Mouse (Mus musculus): ENCODE data around the gene Clps. TPM values are rescaled to one million over a fixed set of nuclear protein-coding genes. Genes with fewer than 3 reads are reported as not detected.

Gene Clps
- polyA plus RNA-seq, 1 experiment = 2.0 TPM

DNA sequence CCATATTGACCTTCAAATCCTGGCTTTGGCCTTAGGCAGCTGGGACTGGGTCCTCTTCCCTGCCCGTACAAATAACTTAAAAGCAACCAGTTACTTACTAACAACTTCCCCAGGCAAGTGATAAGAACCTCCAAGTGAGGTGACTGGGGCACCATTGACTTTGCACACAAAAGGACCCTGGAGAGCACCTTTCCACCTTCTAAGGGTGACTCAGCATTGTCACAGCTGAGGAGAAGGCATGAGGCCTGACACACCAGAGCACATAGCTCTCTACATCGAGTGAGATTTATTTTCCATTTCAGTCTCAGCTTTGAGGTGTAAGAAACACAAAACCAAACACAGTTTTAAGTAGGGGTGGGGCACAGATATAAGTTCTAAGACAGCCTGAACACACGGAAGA is 30.0 kb upstream of the Clps start:
- no peaks in the 10 kb centered on the region for H3K4me1 ChIP-seq (ENCODE audit: control insufficient read depth, insufficient read depth, low read length)
- no peak overlapping the region for H3K4me3 ChIP-seq (ENCODE audit: insufficient read depth, low read depth, low read length)
- 79% methylated on average over 3 of the region's 3 CpGs for WGBS
- no peaks in the 10 kb centered on the region for H3K27me3 ChIP-seq (replicated peaks; ENCODE audit: control insufficient read depth, insufficient read depth, low read length)
- no peak for TF ChIP-seq CTCF (conservative IDR thresholded peaks at IDR 0.05; ENCODE audit: insufficient read depth, insufficient read length, low read depth, low read length)
- no peak overlapping the region for H3K27ac ChIP-seq (ENCODE audit: insufficient read depth, low read depth, low read length)
- peaks cover 3% of the 10 kb centered on the region for H3K36me3 ChIP-seq (ENCODE audit: control insufficient read depth, insufficient read depth, low read length)
- DNase-seq = no peak

GRCm38 (mm10) chr17:28588591-28588990 is 28.0 kb upstream of the Clps start:
- no peak overlapping the region for H3K4me3 ChIP-seq (ENCODE audit: insufficient read depth, low read depth, low read length)
- no peaks in the 10 kb centered on the region for H3K27me3 ChIP-seq (replicated peaks; ENCODE audit: control insufficient read depth, insufficient read depth, low read length)
- H3K4me1 ChIP-seq (ENCODE audit: control insufficient read depth, insufficient read depth, low read length) = no peaks in the 10 kb centered on the region
- peaks cover 3% of the 10 kb centered on the region for H3K36me3 ChIP-seq (ENCODE audit: control insufficient read depth, insufficient read depth, low read length)
- H3K27ac ChIP-seq (ENCODE audit: insufficient read depth, low read depth, low read length) = no peak overlapping the region
- 66% methylated on average over 2 of the region's 2 CpGs for WGBS
- DNase-seq = no peak
- TF ChIP-seq CTCF (conservative IDR thresholded peaks at IDR 0.05; ENCODE audit: insufficient read depth, insufficient read length, low read depth, low read length) (no peak), POLR2A (IDR thresholded peaks at IDR 0.05; ENCODE audit: low read depth, low read length) (no peak)

GRCm38 (mm10) chr17:28586509-28586908 is 25.9 kb upstream of the Clps start:
- WGBS = 70% methylated on average over 3 of the region's 3 CpGs
- no peak for DNase-seq
- Histone ChIP-seq H3K4me3 (ENCODE audit: insufficient read depth, low read depth, low read length) (no peak overlapping the region), H3K27me3 (replicated peaks; ENCODE audit: control insufficient read depth, insufficient read depth, low read length) (no peaks in the 10 kb centered on the region), H3K4me1 (ENCODE audit: control insufficient read depth, insufficient read depth, low read length) (no peaks in the 10 kb centered on the region), H3K36me3 (ENCODE audit: control insufficient read depth, insufficient read depth, low read length) (peaks cover 3% of the 10 kb centered on the region), H3K27ac (ENCODE audit: insufficient read depth, low read depth, low read length) (no peak overlapping the region)
- no peak for TF ChIP-seq POLR2A (IDR thresholded peaks at IDR 0.05; ENCODE audit: low read depth, low read length)
- no peak for TF ChIP-seq CTCF (conservative IDR thresholded peaks at IDR 0.05; ENCODE audit: insufficient read depth, insufficient read length, low read depth, low read length)

DNA sequence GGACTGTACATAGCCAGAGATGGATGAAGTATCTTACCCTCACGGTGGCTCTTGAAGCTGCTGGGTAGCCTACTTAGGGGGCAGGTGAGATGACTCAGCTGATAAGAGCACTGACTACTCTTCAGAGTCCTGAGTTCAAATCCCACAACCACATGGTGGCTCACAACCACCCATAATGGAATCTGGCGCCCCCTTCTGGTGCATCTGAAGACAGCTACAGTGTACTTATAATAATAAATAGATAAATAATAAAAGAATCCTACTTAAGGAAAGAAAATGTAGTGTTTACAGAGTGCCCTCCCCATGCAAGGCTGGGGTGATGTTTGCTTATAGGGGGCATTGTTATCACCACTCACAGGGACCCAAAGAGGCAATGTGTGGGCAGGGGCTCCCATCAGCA is 20.5 kb upstream of the Clps start:
- Histone ChIP-seq H3K27me3 (replicated peaks; ENCODE audit: control insufficient read depth, insufficient read depth, low read length) (no peaks in the 10 kb centered on the region), H3K27ac (ENCODE audit: insufficient read depth, low read depth, low read length) (no peak overlapping the region), H3K4me3 (ENCODE audit: insufficient read depth, low read depth, low read length) (no peak overlapping the region), H3K4me1 (ENCODE audit: control insufficient read depth, insufficient read depth, low read length) (no peaks in the 10 kb centered on the region), H3K36me3 (ENCODE audit: control insufficient read depth, insufficient read depth, low read length) (no peaks in the 10 kb centered on the region)
- TF ChIP-seq CTCF (conservative IDR thresholded peaks at IDR 0.05; ENCODE audit: insufficient read depth, insufficient read length, low read depth, low read length) (no peak), POLR2A (IDR thresholded peaks at IDR 0.05; ENCODE audit: low read depth, low read length) (no peak)
- no peak for DNase-seq
- 69% methylated on average over 2 of the region's 2 CpGs for WGBS

GRCm38 (mm10) chr17:28580396-28580795 is 19.8 kb upstream of the Clps start:
- WGBS = 2% methylated on average over 9 of the region's 9 CpGs
- no peaks in the 10 kb centered on the region for H3K4me1 ChIP-seq (ENCODE audit: control insufficient read depth, insufficient read depth, low read length)
- H3K27ac ChIP-seq (ENCODE audit: insufficient read depth, low read depth, low read length) = no peak overlapping the region
- H3K4me3 ChIP-seq (ENCODE audit: insufficient read depth, low read depth, low read length) = no peak overlapping the region
- peak; percentile 64 for DNase-seq
- TF ChIP-seq CTCF (conservative IDR thresholded peaks at IDR 0.05; ENCODE audit: insufficient read depth, insufficient read length, low read depth, low read length) = no peak
- TF ChIP-seq POLR2A (IDR thresholded peaks at IDR 0.05; ENCODE audit: low read depth, low read length) = no peak
- H3K27me3 ChIP-seq (replicated peaks; ENCODE audit: control insufficient read depth, insufficient read depth, low read length) = no peaks in the 10 kb centered on the region
- H3K36me3 ChIP-seq (ENCODE audit: control insufficient read depth, insufficient read depth, low read length) = no peaks in the 10 kb centered on the region

DNA sequence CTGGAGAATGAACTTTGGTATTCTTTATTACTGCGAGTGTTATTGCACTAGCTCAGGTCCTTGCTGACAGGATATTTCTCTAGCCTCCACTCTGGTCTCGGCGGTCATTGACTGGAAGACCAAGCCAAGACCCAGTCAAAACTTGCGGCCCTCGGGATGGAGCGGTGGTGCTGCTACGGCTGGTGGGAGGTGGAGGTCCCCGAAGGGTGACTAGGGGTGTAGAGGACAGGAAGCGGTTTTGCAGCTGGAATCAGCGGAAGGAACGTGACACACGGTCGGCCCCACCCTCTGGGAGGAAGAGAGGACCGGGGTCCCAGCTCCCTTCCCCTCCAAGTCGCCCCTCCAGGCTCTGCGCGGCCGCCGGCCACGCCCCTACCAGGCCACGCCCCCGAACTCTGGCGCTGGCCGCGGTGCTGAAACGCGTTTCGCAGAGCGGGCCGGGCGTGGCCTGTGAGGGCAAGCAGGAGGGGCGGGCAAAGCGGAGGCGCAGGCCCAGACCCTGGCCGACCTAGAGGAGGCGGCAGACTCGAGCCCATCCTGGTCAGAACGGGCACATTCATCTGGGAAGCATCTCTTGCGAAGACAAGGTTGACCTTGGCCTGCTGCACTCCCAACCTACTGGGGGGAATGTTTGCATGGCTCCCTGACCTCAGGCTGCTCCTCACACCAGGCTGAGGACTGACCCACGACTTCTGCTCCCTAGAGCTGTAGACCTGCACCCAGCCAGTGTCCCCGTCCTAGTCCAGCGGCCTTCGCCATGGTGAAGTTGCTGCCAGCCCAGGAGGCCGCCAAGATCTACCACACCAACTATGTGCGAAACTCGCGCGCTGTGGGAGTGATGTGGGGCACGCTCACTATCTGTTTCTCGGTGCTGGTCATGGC is 14.9 kb upstream of the Clps start, which contains the start of gene Lhfpl5:
Gene Lhfpl5, plus strand, starts transcription at position 398 of the 882 bp plus-strand sequence.
- TF ChIP-seq POLR2A (IDR thresholded peaks at IDR 0.05; ENCODE audit: low read depth, low read length) (no peak), CTCF (conservative IDR thresholded peaks at IDR 0.05; ENCODE audit: insufficient read depth, insufficient read length, low read depth, low read length) (no peak)
- no peaks in the 10 kb centered on the region; the same call in 1 of the 2 replicates for H3K27me3 ChIP-seq (replicated peaks; ENCODE audit: control insufficient read depth, insufficient read depth, low read length)
- H3K27ac ChIP-seq (ENCODE audit: insufficient read depth, low read depth, low read length) = no peak within 1 kb of the TSS
- 16% methylated on average over 49 of the region's 50 CpGs for WGBS
- no peaks in the 10 kb centered on the region for H3K36me3 ChIP-seq (ENCODE audit: control insufficient read depth, insufficient read depth, low read length)
- no peak within 1 kb of the TSS for H3K4me3 ChIP-seq (ENCODE audit: insufficient read depth, low read depth, low read length)
- H3K4me1 ChIP-seq (ENCODE audit: control insufficient read depth, insufficient read depth, low read length) = no peaks in the 10 kb centered on the region
- no peak for DNase-seq

DNA sequence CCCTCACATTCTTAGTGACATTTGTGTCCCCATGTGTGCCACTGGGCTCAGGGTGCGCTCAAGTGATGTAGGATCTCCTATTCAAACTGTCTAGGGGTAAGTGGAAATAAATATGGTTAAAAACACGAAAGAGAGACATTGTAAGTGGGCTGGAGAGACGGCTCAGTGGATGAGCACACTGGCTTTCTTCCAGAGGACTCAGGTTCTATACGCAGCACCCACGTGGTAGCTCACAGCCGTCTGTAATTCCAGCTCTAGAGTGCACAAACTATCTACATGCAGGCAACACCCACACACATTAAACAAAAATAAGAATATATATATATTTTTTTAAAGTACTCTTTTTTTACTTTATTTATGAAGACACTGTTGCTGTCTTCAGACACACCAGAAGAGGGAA is 12.4 kb upstream of the Clps start:
- H3K4me1 ChIP-seq (ENCODE audit: control insufficient read depth, insufficient read depth, low read length) = no peaks in the 10 kb centered on the region
- H3K4me3 ChIP-seq (ENCODE audit: insufficient read depth, low read depth, low read length) = no peak overlapping the region
- TF ChIP-seq CTCF (conservative IDR thresholded peaks at IDR 0.05; ENCODE audit: insufficient read depth, insufficient read length, low read depth, low read length) (no peak), POLR2A (IDR thresholded peaks at IDR 0.05; ENCODE audit: low read depth, low read length) (no peak)
- no peak overlapping the region for H3K27ac ChIP-seq (ENCODE audit: insufficient read depth, low read depth, low read length)
- WGBS = 74% methylated on average over 6 of the region's 6 CpGs
- no peaks in the 10 kb centered on the region; the same call in 1 of the 2 replicates for H3K27me3 ChIP-seq (replicated peaks; ENCODE audit: control insufficient read depth, insufficient read depth, low read length)
- no peak for DNase-seq
- no peaks in the 10 kb centered on the region for H3K36me3 ChIP-seq (ENCODE audit: control insufficient read depth, insufficient read depth, low read length)

All from kidney, adult 2 months (tissue).